ENCODE assay signal across 8 mouse cellular contexts in the genomic region with DNA sequence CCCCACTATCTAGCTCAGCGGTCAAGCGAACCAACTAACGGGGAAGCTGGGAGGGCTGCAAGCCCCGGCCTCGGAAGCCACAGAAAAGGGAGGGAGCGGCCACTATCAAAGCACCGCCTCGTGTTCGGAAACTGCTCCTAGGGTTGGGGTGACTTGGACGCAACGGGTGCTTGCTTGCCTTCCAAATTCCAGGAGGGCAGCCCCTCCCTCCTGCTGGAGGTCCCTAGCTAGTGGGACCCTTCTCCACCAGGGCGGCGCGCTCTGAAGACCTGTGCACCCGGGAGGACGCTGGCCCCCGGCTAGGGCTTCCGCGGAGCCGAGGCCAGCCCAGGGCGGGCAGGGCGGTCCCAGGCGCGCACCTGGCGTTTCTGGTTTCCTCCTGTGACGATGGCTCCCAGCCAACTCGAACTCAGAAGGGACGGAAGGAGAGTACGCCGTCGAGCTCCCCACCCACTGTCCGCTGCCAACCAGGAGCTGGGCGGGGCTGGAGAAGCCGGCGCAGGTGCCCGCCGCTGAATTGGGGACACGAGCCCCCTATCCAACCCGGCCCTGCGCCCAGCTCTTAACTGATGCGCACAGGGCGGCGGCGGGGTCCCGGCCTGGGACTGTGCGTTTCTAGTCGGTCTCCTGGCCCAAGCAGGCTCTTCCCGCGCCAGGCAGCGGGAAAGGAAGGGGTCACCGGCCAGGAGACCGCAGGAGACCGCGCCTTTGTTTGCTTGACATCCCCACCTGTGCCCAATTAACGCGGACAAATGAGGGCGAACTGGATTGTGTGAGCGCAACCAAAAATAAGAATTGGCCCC. TPM values are rescaled to one million over a fixed set of nuclear protein-coding genes. Genes with fewer than 3 reads are reported as not detected.
DNase-seq lines count a peak whose midpoint lies in the region; ATAC-seq and TF ChIP-seq lines count a peak whose summit lies in the region.

No protein-coding gene starts in this region.

- peak overlapping the region; percentile 73 for H3K4me3 ChIP-seq in bone marrow, adult 2 months (replicated peaks; ENCODE audit: control insufficient read depth, low read depth, low read length)
- peak overlapping the region; percentile 40 for H3K4me3 ChIP-seq in forebrain, embryonic 13.5 days
- H3K4me3 ChIP-seq in liver, embryonic 15.5 days (replicated peaks): peak overlapping the region; percentile 51
- H3K4me3 ChIP-seq in neural tube, embryonic 11.5 days (ENCODE audit: low read depth, low read length): peak overlapping the region; percentile 36
- peak overlapping the region; percentile 51 for H3K4me3 ChIP-seq in thymus, adult 2 months (ENCODE audit: control insufficient read depth, insufficient read depth, low read length)

- WGBS in bone marrow, adult 2 months: under 1% methylated on average over 58 of the region's 58 CpGs
- WGBS in forebrain, embryonic 13.5 days: under 1% methylated on average over 58 of the region's 58 CpGs
- WGBS in liver, embryonic 15.5 days (ENCODE audit: insufficient replicate concordance): 1% methylated on average over 58 of the region's 58 CpGs
- WGBS in neural tube, embryonic 11.5 days: under 1% methylated on average over 55 of the region's 58 CpGs
- WGBS in thymus, adult 2 months: 2% methylated on average over 58 of the region's 58 CpGs

- H3K4me2 ChIP-seq in forebrain, embryonic 13.5 days: peak overlapping the region; percentile 73
- H3K4me2 ChIP-seq in liver, embryonic 15.5 days: peak overlapping the region; percentile 71
- peak overlapping the region; percentile 56 for H3K4me2 ChIP-seq in neural tube, embryonic 11.5 days (ENCODE audit: low read depth)

- no peaks in the 10 kb centered on the region; the same call in 1 of the 2 replicates for H3K4me1 ChIP-seq in bone marrow, adult 2 months (ENCODE audit: control insufficient read depth, insufficient read depth, low read length)
- peaks cover 15% of the 10 kb centered on the region for H3K4me1 ChIP-seq in forebrain, embryonic 13.5 days
- peaks cover 18% of the 10 kb centered on the region for H3K4me1 ChIP-seq in liver, embryonic 15.5 days (replicated peaks)
- peaks cover 5% of the 10 kb centered on the region for H3K4me1 ChIP-seq in neural tube, embryonic 11.5 days (ENCODE audit: control insufficient read depth, insufficient read depth, low read length)
- peaks cover 27% of the 10 kb centered on the region for H3K4me1 ChIP-seq in thymus, adult 2 months (replicated peaks; ENCODE audit: control insufficient read depth, insufficient read depth, low read length)

- H3K27ac ChIP-seq in bone marrow, adult 2 months (ENCODE audit: control insufficient read depth, insufficient read depth, low read depth, low read length, poor library complexity): peak overlapping the region; percentile 84
- H3K27ac ChIP-seq in forebrain, embryonic 13.5 days: no peak overlapping the region
- H3K27ac ChIP-seq in liver, embryonic 15.5 days (replicated peaks): no peak overlapping the region; the same call in 1 of the 2 replicates
- no peak overlapping the region for H3K27ac ChIP-seq in neural tube, embryonic 11.5 days (ENCODE audit: low read depth, low read length)
- peak overlapping the region; percentile 93 for H3K27ac ChIP-seq in thymus, adult 2 months (ENCODE audit: control insufficient read depth, insufficient read depth, low read length)

- peak overlapping the region; percentile 55 for H3K9ac ChIP-seq in forebrain, embryonic 13.5 days
- no peak overlapping the region for H3K9ac ChIP-seq in liver, embryonic 15.5 days
- peak overlapping the region; percentile 41 for H3K9ac ChIP-seq in neural tube, embryonic 11.5 days (ENCODE audit: low read length)

- peak; percentile 20 to 35 for DNase-seq in CD8-positive naive resting alpha-beta T cell, adult 2 months (ENCODE audit: low read depth in 2 of 2, low spot score in 2 of 2)
- DNase-seq in neural tube, embryonic 11.5 days (ENCODE audit: low spot score): peak; percentile 45
- DNase-seq in thymus, adult 2 months: peak; percentile 79
- DNase-seq in layer of hippocampus, postnatal 36 days: no peak

- peak; percentile 16; the same call in 1 of the 2 replicates for TF ChIP-seq CTCF in bone marrow, adult 2 months (IDR thresholded peaks at IDR 0.05; ENCODE audit: control insufficient read depth, insufficient read depth, low read length)
- TF ChIP-seq CTCF in thymus, adult 2 months (IDR thresholded peaks at IDR 0.05; ENCODE audit: borderline replicate concordance, control insufficient read depth, extremely low read depth, insufficient read depth, low read length, poor library complexity): peak; percentile 44; the same call in 1 of the 2 replicates

- no peaks in the 10 kb centered on the region for H3K36me3 ChIP-seq in forebrain, embryonic 13.5 days (ENCODE audit: poor library complexity, severe bottlenecking)
- H3K36me3 ChIP-seq in liver, embryonic 15.5 days (replicated peaks): no peaks in the 10 kb centered on the region
- H3K36me3 ChIP-seq in neural tube, embryonic 11.5 days (ENCODE audit: control insufficient read depth, insufficient read depth, low read length): no peaks in the 10 kb centered on the region
- H3K36me3 ChIP-seq in thymus, adult 2 months (ENCODE audit: control insufficient read depth, insufficient read depth, low read length): no peaks in the 10 kb centered on the region

- peak; percentile 48; the same call in 1 of the 2 replicates for TF ChIP-seq POLR2A in bone marrow, adult 2 months (IDR thresholded peaks at IDR 0.05; ENCODE audit: borderline replicate concordance, control insufficient read depth, low read depth, low read length)
- TF ChIP-seq POLR2A in thymus, adult 2 months (IDR thresholded peaks at IDR 0.05; ENCODE audit: control insufficient read depth, extremely low read depth, insufficient read depth, low read length, poor library complexity): peak; percentile 98

- H3K27me3 ChIP-seq in forebrain, embryonic 13.5 days: peaks cover 27% of the 10 kb centered on the region
- peaks cover 27% of the 10 kb centered on the region for H3K27me3 ChIP-seq in liver, embryonic 15.5 days
- H3K27me3 ChIP-seq in neural tube, embryonic 11.5 days (ENCODE audit: control insufficient read depth, insufficient read depth, low read length): peaks cover 19% of the 10 kb centered on the region
- H3K27me3 ChIP-seq in thymus, adult 2 months (ENCODE audit: control insufficient read depth, insufficient read depth, low read length): no peaks in the 10 kb centered on the region

- ATAC-seq in forebrain, embryonic 13.5 days: peak; percentile 41; the same call in 1 of the 2 replicates
- peak; percentile 83 for ATAC-seq in inflammation-experienced regulatory T-cells, adult 6 months
- ATAC-seq in liver, embryonic 15.5 days (ENCODE audit: insufficient read depth): peak; percentile 49
- no peak for ATAC-seq in neural tube, embryonic 11.5 days (ENCODE audit: insufficient read depth, low FRiP score, low TSS enrichment)

- H3K9me3 ChIP-seq in forebrain, embryonic 13.5 days (replicated peaks): no peaks in the 10 kb centered on the region
- no peaks in the 10 kb centered on the region for H3K9me3 ChIP-seq in liver, embryonic 15.5 days (replicated peaks)
- no peaks in the 10 kb centered on the region for H3K9me3 ChIP-seq in neural tube, embryonic 11.5 days (ENCODE audit: control insufficient read depth, low read length)

RNA-seq across cellular contexts. Expression of a gene that starts 18.5 kb away (rescaled TPM):
- not detected in 2 replicates for polyA plus RNA-seq in bone marrow, adult 2 months (2011; ENCODE audit: insufficient read depth, insufficient read length, low replicate concordance, missing spikeins)
- not detected in 2 replicates for polyA plus RNA-seq in forebrain, embryonic 13.5 days (2015; fragmentation: Nextera tagmentation; extraction: Ambion mirVana)
- polyA plus RNA-seq in inflammation-experienced regulatory T-cells, adult 6 months (2017; shearing (Covaris generic)): 1 to 10 TPM in 1 of 3 experiments, under 1 TPM in 2; 0.26 to 1.1 (median 0.55) TPM
- 0.22 and 0.58 TPM in 2 replicates for polyA plus RNA-seq in liver, embryonic 15.5 days (2015; fragmentation: Nextera tagmentation; extraction: Ambion mirVana)
- not detected in 2 replicates for polyA plus RNA-seq in neural tube, embryonic 11.5 days (2014; fragmentation: Nextera tagmentation; extraction: Ambion mirVana)
- polyA plus RNA-seq in thymus, adult 2 months (2012; rRNA removed): 2.4 and 3.5 TPM in 2 replicates
- under 1 TPM in 1 of 2 experiments, not detected in 1; 0.20 TPM for total RNA-seq in layer of hippocampus, postnatal 36 days (2021)

RNA-seq across cellular contexts. Expression of a gene that starts 32.1 kb away (rescaled TPM):
- 18.8 and 30.8 TPM in 2 replicates for polyA plus RNA-seq in bone marrow, adult 2 months (2011; ENCODE audit: insufficient read depth, insufficient read length, low replicate concordance, missing spikeins)
- polyA plus RNA-seq in forebrain, embryonic 13.5 days (2015; fragmentation: Nextera tagmentation; extraction: Ambion mirVana): 46.2 and 50.3 TPM in 2 replicates
- 10 to 100 TPM in 2 of 3 experiments, 1 to 10 TPM in 1; 8.6 to 32.7 (median 20.0) TPM for polyA plus RNA-seq in inflammation-experienced regulatory T-cells, adult 6 months (2017; shearing (Covaris generic))
- 10.5 and 12.3 TPM in 2 replicates for polyA plus RNA-seq in liver, embryonic 15.5 days (2015; fragmentation: Nextera tagmentation; extraction: Ambion mirVana)
- 50.6 and 51.9 TPM in 2 replicates for polyA plus RNA-seq in neural tube, embryonic 11.5 days (2014; fragmentation: Nextera tagmentation; extraction: Ambion mirVana)
- 89.1 and 93.3 TPM in 2 replicates for polyA plus RNA-seq in thymus, adult 2 months (2012; rRNA removed)
- total RNA-seq in layer of hippocampus, postnatal 36 days (2021): 10 to 100 TPM; 31.5 to 32.1 TPM

RNA-seq across cellular contexts. Expression of a gene that starts 51.7 kb away (rescaled TPM):
- polyA plus RNA-seq in bone marrow, adult 2 months (2011; ENCODE audit: insufficient read depth, insufficient read length, low replicate concordance, missing spikeins): 7.9 and 8.0 TPM in 2 replicates
- polyA plus RNA-seq in forebrain, embryonic 13.5 days (2015; fragmentation: Nextera tagmentation; extraction: Ambion mirVana): 0.83 and 0.98 TPM in 2 replicates
- 100 to 1,000 TPM; 603 to 779 (median 637) TPM for polyA plus RNA-seq in inflammation-experienced regulatory T-cells, adult 6 months (2017; shearing (Covaris generic))
- 0.66 and 0.73 TPM in 2 replicates for polyA plus RNA-seq in liver, embryonic 15.5 days (2015; fragmentation: Nextera tagmentation; extraction: Ambion mirVana)
- polyA plus RNA-seq in neural tube, embryonic 11.5 days (2014; fragmentation: Nextera tagmentation; extraction: Ambion mirVana): 0.62 and 0.82 TPM in 2 replicates
- 82.1 and 85.2 TPM in 2 replicates for polyA plus RNA-seq in thymus, adult 2 months (2012; rRNA removed)
- not detected for total RNA-seq in layer of hippocampus, postnatal 36 days (2021)

RNA-seq across cellular contexts. Expression of a gene that starts 52.6 kb away (rescaled TPM):
- 0.85 TPM in 1 of 2 replicates, not detected in the other for polyA plus RNA-seq in bone marrow, adult 2 months (2011; ENCODE audit: insufficient read depth, insufficient read length, low replicate concordance, missing spikeins)
- polyA plus RNA-seq in forebrain, embryonic 13.5 days (2015; fragmentation: Nextera tagmentation; extraction: Ambion mirVana): 0.81 and 0.87 TPM in 2 replicates
- not detected for polyA plus RNA-seq in inflammation-experienced regulatory T-cells, adult 6 months (2017; shearing (Covaris generic))
- polyA plus RNA-seq in liver, embryonic 15.5 days (2015; fragmentation: Nextera tagmentation; extraction: Ambion mirVana): 0.08 and 0.18 TPM in 2 replicates
- 0.73 and 1.0 TPM in 2 replicates for polyA plus RNA-seq in neural tube, embryonic 11.5 days (2014; fragmentation: Nextera tagmentation; extraction: Ambion mirVana)
- 2.9 and 3.5 TPM in 2 replicates for polyA plus RNA-seq in thymus, adult 2 months (2012; rRNA removed)
- 1 to 10 TPM; 1.0 to 1.3 TPM for total RNA-seq in layer of hippocampus, postnatal 36 days (2021)

Comparison
In these comparisons a context has a peak if more than half of its experiments do, and no peak if none do; other contexts are left out.
1. DNase-seq: peak in CD8-positive naive resting alpha-beta T cell, adult 2 months (2 of 2), neural tube, embryonic 11.5 days (single experiment) and thymus, adult 2 months (single experiment); none in layer of hippocampus, postnatal 36 days (0 of 2).
2. H3K27ac ChIP-seq: peak in bone marrow, adult 2 months (single experiment) and thymus, adult 2 months (single experiment); none in forebrain, embryonic 13.5 days (single experiment), liver, embryonic 15.5 days (single experiment) and neural tube, embryonic 11.5 days (single experiment).
3. Peak in every context shown above with its lines, with median percentiles within 50 percentile points of each other: H3K4me3 ChIP-seq and H3K4me2 ChIP-seq.